Mouse (Mus musculus) liver, postnatal 0 days (tissue): ENCODE results near the gene Abr. TPM values are rescaled to one million over a fixed set of nuclear protein-coding genes. Genes with fewer than 3 reads are reported as not detected.

Source experiments
- ATAC-seq: fragments of 200-750 bp; cut with Nextera tagmentation; 2 replicates; pipeline ENCODE4 v1.8.0; 2017; ENCODE audit warnings: mild to moderate bottlenecking, moderate library complexity
- DNase-seq: peaks from one replicate; pipeline ENCODE4 v3.0.0-alpha.2; 2016
- H3K27ac ChIP-seq: fragments of 300-500 bp; sonication (generic); 2 replicates; pipeline ENCODE4 v1.5.1; 2014; ENCODE audit warnings: antibody characterized with exemption, moderate library complexity, mild to moderate bottlenecking, low read depth
- H3K27me3 ChIP-seq: fragments of 300-500 bp; sonication (generic); 2 replicates; pipeline ENCODE4 v1.6.1; 2014; ENCODE audit warnings: low read length, control low read depth, mixed read lengths; ENCODE audit not compliant: insufficient read depth
- H3K36me3 ChIP-seq: fragments of 300-500 bp; sonication (generic); replicated peaks from 2 replicates; pipeline ENCODE4 v1.6.1; 2014; ENCODE audit warnings: mild to moderate bottlenecking, control low read depth, low read length, moderate library complexity, mixed read lengths; ENCODE audit not compliant: insufficient read depth
- H3K4me1 ChIP-seq: fragments of 300-500 bp; sonication (generic); 2 replicates; pipeline ENCODE4 v1.6.1; 2014; ENCODE audit warnings: antibody characterized with exemption, mild to moderate bottlenecking, control low read depth; ENCODE audit not compliant: insufficient read depth
- H3K4me2 ChIP-seq: fragments of 300-500 bp; sonication (generic); 2 replicates; pipeline ENCODE4 v1.6.1; 2014; ENCODE audit warnings: low read depth, mild to moderate bottlenecking, low read length, moderate library complexity, mixed read lengths
- H3K4me3 ChIP-seq: fragments of 300-500 bp; sonication (generic); 2 replicates; pipeline ENCODE4 v1.5.1; 2014; ENCODE audit warnings: low read depth, low read length
- H3K9ac ChIP-seq: fragments of 300-500 bp; sonication (generic); replicated peaks from 2 replicates; pipeline ENCODE4 v1.6.1; 2014; ENCODE audit warnings: mild to moderate bottlenecking, moderate library complexity
- H3K9me3 ChIP-seq: fragments of 300-500 bp; sonication (generic); 2 replicates; pipeline ENCODE4 v1.6.1; 2016; ENCODE audit warnings: mild to moderate bottlenecking, control low read depth, low read length, mixed read lengths
- CTCF ChIP-seq: sonication (generic); IDR thresholded peaks from 2 replicates; pipeline ENCODE4 v1.5.1; 2016; ENCODE audit warnings: antibody characterized with exemption, low read depth
- EP300 ChIP-seq: IDR thresholded peaks from 2 replicates; pipeline ENCODE4 v1.6.1; 2016; ENCODE audit warnings: antibody characterized with exemption, low read depth, mild to moderate bottlenecking
- WGBS: fragments of 180-500 bp; shearing (Covaris S2); extraction: QIAGEN DNeasy Blood & Tissue Kit; methylation state at CpG from one replicate; pipeline ENCODE4 v1.1.7; 2014; ENCODE audit not compliant: insufficient replicate concordance; 5-methylcytosine and 5-hydroxymethylcytosine counted together
- polyA plus RNA-seq: library from polyadenylated mRNA; unstranded; fragments of >200 nt; fragmentation: Nextera tagmentation; extraction: Ambion mirVana; gene quantifications from 2 replicates; pipeline ENCODE4 v1.2.1, GENCODE M21; 2015

The Abr gene
- polyA plus RNA-seq, 1 experiment from 2014 or later, result 3.6 TPM

DNA sequence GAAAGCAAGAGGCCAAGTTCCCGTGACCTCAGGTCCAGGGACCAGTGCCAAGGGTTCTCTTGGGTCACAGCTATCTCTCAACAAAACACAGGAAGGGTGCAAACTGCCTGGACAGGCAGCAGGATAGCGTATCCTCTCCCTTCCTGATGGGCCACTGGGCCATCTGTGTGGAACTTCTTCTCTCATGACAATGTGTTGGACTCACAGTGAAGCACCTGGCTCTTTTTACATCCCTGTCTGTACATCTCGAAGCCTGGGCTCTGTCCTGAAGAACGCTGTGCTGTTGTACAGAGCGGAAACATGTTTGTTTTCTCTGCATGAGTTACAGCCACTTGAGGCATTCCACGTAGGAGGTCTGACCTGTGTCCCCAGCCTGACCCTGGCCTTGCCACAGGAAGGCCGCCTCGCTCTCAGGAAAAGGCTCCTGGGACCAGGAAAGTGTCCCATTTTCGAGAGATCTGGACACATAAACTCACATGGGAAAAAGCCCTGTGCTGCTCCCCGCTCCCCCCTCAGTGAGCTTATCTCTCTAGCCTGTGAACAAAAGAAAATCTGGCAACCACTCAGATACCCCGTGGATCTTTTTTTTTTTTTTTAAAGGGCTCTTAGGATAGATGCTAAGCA, 242.1 kb downstream of the Abr start:
- ATAC-seq (peak; percentile 56; the same call in 1 of the 2 replicates), DNase-seq (peak; percentile 24)
- Histone ChIP-seq H3K9me3 (no peaks in the 10 kb centered on the region), H3K4me1 (peaks cover 3% of the 10 kb centered on the region; the same call in 1 of the 2 replicates), H3K4me3 (no peak overlapping the region), H3K27me3 (no peaks in the 10 kb centered on the region), H3K27ac (peak overlapping the region; percentile 31; the same call in 1 of the 2 replicates), H3K4me2 (no peak overlapping the region), H3K36me3 (no peaks in the 10 kb centered on the region), H3K9ac (no peak overlapping the region)
- TF ChIP-seq EP300 (no peak), CTCF (no peak)
- WGBS, result 47% methylated on average over 11 of the region's 11 CpGs

DNA sequence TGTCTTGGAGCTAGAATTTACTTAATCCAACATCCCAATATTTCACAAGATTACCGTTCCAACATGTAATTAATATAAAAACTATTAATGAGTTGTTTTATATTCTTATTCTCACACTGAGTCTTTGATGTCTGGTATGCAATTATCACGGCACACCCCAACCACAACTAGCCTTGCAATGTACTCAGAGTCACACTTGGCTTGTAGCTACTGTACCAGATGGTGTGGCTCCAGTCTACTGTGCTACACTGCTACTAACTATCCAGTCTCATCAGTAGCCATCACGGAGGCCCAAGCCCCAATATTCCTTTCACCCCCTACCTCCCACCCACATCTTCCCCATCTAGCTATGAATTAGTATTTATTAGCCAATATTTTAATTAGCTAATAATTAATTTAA, 245.7 kb downstream of the Abr start:
- no peak for ATAC-seq
- Histone ChIP-seq H3K36me3 (no peaks in the 10 kb centered on the region), H3K9me3 (no peaks in the 10 kb centered on the region)

DNA sequence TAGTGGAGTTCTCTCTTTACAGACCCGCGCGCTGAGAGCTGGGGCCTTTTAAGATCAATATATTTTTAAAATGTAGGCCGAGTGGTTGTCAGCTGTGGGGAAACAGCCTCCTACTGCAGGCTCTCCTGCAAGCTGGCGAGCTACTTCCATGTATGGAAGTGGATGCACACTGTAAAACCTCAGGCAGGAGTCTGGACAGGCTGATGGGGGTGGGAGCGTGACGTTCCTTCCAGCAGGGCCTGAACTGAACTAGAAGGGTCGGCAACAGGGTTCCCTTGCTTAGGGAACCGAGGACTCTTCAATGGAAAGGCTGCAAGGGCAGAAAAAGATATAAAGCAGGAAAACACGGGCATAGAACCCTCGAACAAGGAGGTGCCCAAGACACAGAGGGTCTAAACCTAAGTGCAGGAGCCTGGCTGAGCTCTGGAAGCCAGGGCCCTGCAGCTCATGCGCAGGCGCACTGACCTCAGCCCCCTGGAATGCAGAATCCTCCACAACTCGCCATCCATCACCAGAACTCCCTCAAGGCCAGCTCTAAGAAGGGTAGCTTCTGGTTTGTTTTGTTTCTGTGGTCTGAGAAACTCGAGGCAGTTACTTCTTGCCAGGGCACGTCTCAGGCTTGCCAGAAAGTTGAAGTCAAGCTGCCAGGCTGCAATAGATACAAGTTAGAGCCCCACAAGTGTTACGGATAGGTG, 247.5 kb downstream of the Abr start:
- no peaks in the 10 kb centered on the region for H3K36me3 ChIP-seq
- H3K9me3 ChIP-seq, result no peaks in the 10 kb centered on the region
- WGBS, result 66% methylated on average over 17 of the region's 17 CpGs
- H3K27me3 ChIP-seq, result no peaks in the 10 kb centered on the region
- no peaks in the 10 kb centered on the region; the same call in 1 of the 2 replicates for H3K4me1 ChIP-seq
- H3K4me2 ChIP-seq, result no peak overlapping the region
- no peak overlapping the region for H3K9ac ChIP-seq
- no peak overlapping the region for H3K4me3 ChIP-seq
- no peak overlapping the region for H3K27ac ChIP-seq
- ATAC-seq (no peak), DNase-seq (no peak)
- no peak for TF ChIP-seq EP300
- no peak for TF ChIP-seq CTCF

More for the DNA sequence above, 245.7 kb downstream of the Abr start:
- TF ChIP-seq EP300 (no peak), CTCF (no peak)
- H3K4me3 ChIP-seq, result no peak overlapping the region
- DNase-seq, result no peak
- H3K4me1 ChIP-seq, result peaks cover 3% of the 10 kb centered on the region; the same call in 1 of the 2 replicates
- H3K9ac ChIP-seq, result no peak overlapping the region
- 76% methylated on average over 3 of the region's 3 CpGs for WGBS
- no peak overlapping the region for H3K27ac ChIP-seq
- H3K27me3 ChIP-seq, result no peaks in the 10 kb centered on the region
- H3K4me2 ChIP-seq, result no peak overlapping the region

DNA sequence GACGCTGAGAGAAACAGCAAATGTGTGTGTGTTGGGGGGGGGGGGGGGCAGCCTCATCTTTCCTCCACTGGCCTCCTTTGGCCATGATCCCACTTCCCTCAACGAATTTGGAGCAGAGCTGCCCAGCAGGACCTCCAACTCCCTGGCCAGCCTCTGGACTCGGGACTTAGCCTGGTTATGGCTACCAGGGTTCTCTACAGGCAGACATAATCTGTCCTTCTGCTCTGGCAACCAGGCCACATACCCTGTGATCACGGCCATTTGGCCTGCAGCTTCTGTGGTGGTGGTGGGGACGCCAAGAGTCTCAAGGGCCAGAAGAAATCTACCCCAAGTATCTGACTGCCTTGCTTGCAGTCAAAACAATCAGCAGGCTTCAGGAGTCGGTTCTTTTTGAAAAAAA, 249.6 kb downstream of the Abr start:
- no peak overlapping the region for H3K27ac ChIP-seq
- TF ChIP-seq EP300, result no peak
- no peak for TF ChIP-seq CTCF
- ATAC-seq (no peak), DNase-seq (no peak)
- H3K4me2 ChIP-seq, result no peak overlapping the region
- 64% methylated on average over 6 of the region's 6 CpGs for WGBS
- no peak overlapping the region for H3K9ac ChIP-seq
- no peaks in the 10 kb centered on the region for H3K4me1 ChIP-seq
- H3K9me3 ChIP-seq, result no peaks in the 10 kb centered on the region
- no peak overlapping the region for H3K4me3 ChIP-seq
- no peaks in the 10 kb centered on the region for H3K27me3 ChIP-seq
- H3K36me3 ChIP-seq, result no peaks in the 10 kb centered on the region

- TF ChIP-seq EP300 (no peak), CTCF (no peak)
- Histone ChIP-seq H3K4me1 (no peaks in the 10 kb centered on the region), H3K36me3 (no peaks in the 10 kb centered on the region), H3K27me3 (no peaks in the 10 kb centered on the region), H3K9ac (no peak overlapping the region), H3K27ac (no peak overlapping the region), H3K4me3 (no peak overlapping the region), H3K9me3 (no peaks in the 10 kb centered on the region), H3K4me2 (no peak overlapping the region)
- DNase-seq (no peak), ATAC-seq (no peak)
- WGBS, result 77% methylated on average over 2 of the region's 2 CpGs
Observed at GRCm38 (mm10) chr11:76372120-76372519, 250.0 kb downstream of the Abr start.

- Histone ChIP-seq H3K27ac (no peak overlapping the region), H3K36me3 (no peaks in the 10 kb centered on the region), H3K9ac (no peak overlapping the region), H3K4me2 (no peak overlapping the region), H3K27me3 (no peaks in the 10 kb centered on the region), H3K4me1 (no peaks in the 10 kb centered on the region), H3K9me3 (no peaks in the 10 kb centered on the region), H3K4me3 (no peak overlapping the region)
- no peak for ATAC-seq
- TF ChIP-seq EP300 (no peak), CTCF (no peak)
- DNase-seq, result no peak
Observed at GRCm38 (mm10) chr11:76370491-76370890, 251.6 kb downstream of the Abr start.

Other genes starting within 250 kb of the Abr start
- gene Nxn, start 223.2 kb downstream of the Abr start, polyA plus RNA-seq, result 2.5 and 2.6 TPM in 2 replicates
- gene Timm22, start 215.4 kb downstream of the Abr start, polyA plus RNA-seq, result 35.0 and 38.4 TPM in 2 replicates
- 0.08 TPM in 1 of 2 replicates, not detected in the other for gene Bhlha9, start 50.2 kb upstream of the Abr start, polyA plus RNA-seq
- gene Trarg1, start 57.5 kb upstream of the Abr start, polyA plus RNA-seq, result 0.08 TPM in 2 replicates
- 10.1 and 12.9 TPM in 2 replicates for gene Gosr1, start 141.3 kb upstream of the Abr start, polyA plus RNA-seq
- gene Cpd, start 224.7 kb upstream of the Abr start, polyA plus RNA-seq, result 3.3 and 3.7 TPM in 2 replicates